Mouse (Mus musculus) small intestine, adult 2 months (tissue): ENCODE results near the gene Olfr318. TPM values are rescaled to one million over a fixed set of nuclear protein-coding genes. Genes with fewer than 3 reads are reported as not detected.
"Not testable (repeated sequence)": the region's sequence is repeated elsewhere in the genome, so short reads cannot be mapped to it uniquely, and the experiment has no call there.

ENCODE experiments used
- H3K27ac ChIP-seq: fragments of 200-500 bp; 2 replicates; pipeline ENCODE4 v1.5.1; 2012; ENCODE audit warnings: low read depth, low read length, control low read depth, inconsistent platforms; ENCODE audit not compliant: insufficient read depth
- H3K27me3 ChIP-seq: fragments of 200-500 bp; 2 replicates; pipeline ENCODE4 v1.6.1; 2012; ENCODE audit warnings: mild to moderate bottlenecking, moderate library complexity, low read length, inconsistent platforms; ENCODE audit not compliant: control insufficient read depth, insufficient read depth
- H3K36me3 ChIP-seq: fragments of 200-500 bp; 2 replicates; pipeline ENCODE4 v1.6.1; 2012; ENCODE audit warnings: mild to moderate bottlenecking, low read length, control low read depth, inconsistent platforms; ENCODE audit not compliant: control insufficient read depth, insufficient read depth
- H3K4me1 ChIP-seq: fragments of 200-500 bp; 2 replicates; pipeline ENCODE4 v1.6.1; 2012; ENCODE audit warnings: low read length, inconsistent platforms, mixed read lengths; ENCODE audit not compliant: control insufficient read depth, insufficient read depth, insufficient read length
- H3K4me3 ChIP-seq: fragments of 200-500 bp; 2 replicates; pipeline ENCODE4 v1.5.1; 2012; ENCODE audit warnings: low read depth, mild to moderate bottlenecking, control low read depth, inconsistent platforms, low read length, moderate library complexity
- CTCF ChIP-seq: fragments of 200-500 bp; IDR thresholded peaks from 2 replicates; pipeline ENCODE4 v1.5.1; 2012; ENCODE audit warnings: low read depth, mild to moderate bottlenecking, control low read depth, inconsistent platforms, low read length, moderate library complexity, mixed read lengths; ENCODE audit not compliant: insufficient replicate concordance, insufficient read length; ENCODE audit errors: extremely low read depth
- POLR2A ChIP-seq: fragments of 200-500 bp; IDR thresholded peaks from 2 replicates; pipeline ENCODE4 v1.6.1; 2012; ENCODE audit warnings: low read depth, mild to moderate bottlenecking, control low read depth, inconsistent platforms, low read length, moderate library complexity
- WGBS: fragments of 180-500 bp; shearing (Covaris S2); methylation state at CpG from one replicate; pipeline ENCODE4 v1.1.7; 2018; 5-methylcytosine and 5-hydroxymethylcytosine counted together
- polyA plus RNA-seq: library from polyadenylated mRNA; depleted of rRNA; stranded (reverse); fragments of >200 nt; gene quantifications from 2 replicates; pipeline ENCODE4 v1.2.3, GENCODE M21; 2012; rRNA removed

Olfr318 gene
- not detected in 2 replicates for polyA plus RNA-seq

DNA sequence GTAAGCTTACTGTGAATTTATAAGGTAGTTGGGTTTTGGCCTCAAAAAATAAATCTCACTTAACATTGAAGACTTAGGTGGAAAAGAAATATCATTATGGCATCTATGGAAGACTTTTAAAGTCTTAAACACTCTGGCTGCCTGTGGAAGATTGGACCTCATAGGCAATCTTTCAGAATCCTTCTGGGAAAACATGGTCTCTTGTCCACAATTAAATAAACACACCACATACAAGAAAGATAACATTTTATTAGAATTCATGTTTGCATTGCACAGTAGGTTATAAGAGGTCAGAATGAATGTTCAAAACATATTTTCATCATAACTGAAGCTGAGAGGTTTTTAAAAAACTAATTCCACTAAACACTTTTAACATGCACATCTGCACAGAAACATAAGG, at the start of gene Olfr318:
Gene Olfr318 (minus strand): TSS at position 101 of the 400 bp plus-strand sequence.
- no peak for TF ChIP-seq CTCF
- no peak for TF ChIP-seq POLR2A
- no peak within 1 kb of the TSS for H3K27ac ChIP-seq

DNA sequence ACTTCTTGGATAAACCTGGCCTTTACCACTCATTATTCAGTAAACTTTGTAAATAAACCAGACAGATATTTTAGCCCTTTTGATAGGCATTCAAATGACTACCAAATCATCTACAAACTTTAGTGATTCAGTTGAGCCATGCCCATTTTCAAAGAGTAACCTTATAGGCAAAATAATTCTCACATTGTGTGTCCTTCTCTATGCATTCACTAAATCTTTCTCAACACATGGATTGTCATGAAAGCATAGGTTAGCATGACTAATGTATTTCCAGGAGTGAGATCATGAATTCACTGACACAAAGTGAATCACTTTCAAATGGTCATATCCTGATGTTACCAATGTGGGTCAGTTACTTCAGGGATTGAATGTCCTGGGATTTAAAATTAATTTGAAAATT, 49.1 kb upstream of the Olfr318 start, which contains the start of gene Olfr315:
Gene Olfr315 (plus strand): TSS at position 301 of the 400 bp plus-strand sequence.
- Histone ChIP-seq H3K4me3 (no peak within 1 kb of the TSS), H3K27me3 (no peaks in the 10 kb centered on the region), H3K27ac (no peak within 1 kb of the TSS), H3K4me1 (no peaks in the 10 kb centered on the region), H3K36me3 (no peaks in the 10 kb centered on the region)
- no peak for TF ChIP-seq POLR2A
- TF ChIP-seq CTCF: no peak

More for the DNA sequence above, at the start of gene Olfr318:
- Histone ChIP-seq H3K27me3 (no peaks in the 10 kb centered on the region), H3K4me1 (no peaks in the 10 kb centered on the region), H3K36me3 (no peaks in the 10 kb centered on the region), H3K4me3 (no peak within 1 kb of the TSS)

DNA sequence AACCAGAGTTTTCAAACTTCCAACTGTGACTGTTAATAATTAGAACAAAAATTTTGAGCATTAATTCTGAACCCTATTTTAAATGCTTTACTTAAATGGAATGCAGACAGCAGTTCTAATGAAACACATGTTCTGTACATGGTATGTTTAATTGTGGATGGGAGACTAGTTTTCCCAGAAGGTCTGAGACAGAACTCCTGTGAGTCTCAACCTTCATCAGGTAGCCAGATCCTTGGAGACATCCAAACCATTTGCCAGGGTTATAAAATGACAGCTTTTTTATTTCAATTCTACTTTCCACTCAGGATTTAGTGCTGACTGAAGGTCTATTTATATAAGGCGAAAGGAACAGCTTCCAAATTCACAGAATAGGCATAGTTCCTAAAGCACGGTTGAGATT, 28.6 kb upstream of the Olfr318 start, which contains the start of gene Olfr316:
Gene Olfr316 (plus strand): TSS at position 301 of the 400 bp plus-strand sequence.
- no peak for TF ChIP-seq POLR2A
- TF ChIP-seq CTCF: no peak
- no peaks in the 10 kb centered on the region for H3K4me1 ChIP-seq
- no peak within 1 kb of the TSS for H3K4me3 ChIP-seq
- no peaks in the 10 kb centered on the region for H3K36me3 ChIP-seq
- WGBS: 85% methylated on average over 2 of the region's 2 CpGs
- H3K27ac ChIP-seq: no peak within 1 kb of the TSS
- no peaks in the 10 kb centered on the region for H3K27me3 ChIP-seq

DNA sequence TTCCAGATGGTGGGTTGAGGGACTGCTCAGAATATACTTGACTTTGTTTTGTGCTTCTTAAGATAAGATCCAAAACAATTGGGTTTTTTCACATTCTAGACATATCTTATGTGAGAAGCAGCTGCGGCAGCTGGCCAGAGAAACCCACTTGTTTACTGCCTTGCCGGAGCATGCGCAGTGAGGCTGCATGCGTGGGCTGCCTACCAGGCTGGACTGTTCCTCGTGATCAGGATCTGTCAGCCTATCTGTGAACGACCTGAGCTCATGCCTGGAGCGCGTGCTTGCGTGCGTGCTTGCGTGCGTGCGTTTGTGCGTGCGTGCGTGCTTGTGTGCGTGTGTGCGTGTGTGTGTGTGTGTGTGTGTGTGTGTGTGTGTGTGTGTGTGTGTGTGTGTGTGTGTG, 27.3 kb upstream of the Olfr318 start:
- not testable (repeated sequence) for H3K36me3 ChIP-seq, H3K4me1 ChIP-seq, H3K4me3 ChIP-seq, H3K27me3 ChIP-seq, H3K27ac ChIP-seq
- 74% methylated on average over 18 of the region's 18 CpGs for WGBS

DNA sequence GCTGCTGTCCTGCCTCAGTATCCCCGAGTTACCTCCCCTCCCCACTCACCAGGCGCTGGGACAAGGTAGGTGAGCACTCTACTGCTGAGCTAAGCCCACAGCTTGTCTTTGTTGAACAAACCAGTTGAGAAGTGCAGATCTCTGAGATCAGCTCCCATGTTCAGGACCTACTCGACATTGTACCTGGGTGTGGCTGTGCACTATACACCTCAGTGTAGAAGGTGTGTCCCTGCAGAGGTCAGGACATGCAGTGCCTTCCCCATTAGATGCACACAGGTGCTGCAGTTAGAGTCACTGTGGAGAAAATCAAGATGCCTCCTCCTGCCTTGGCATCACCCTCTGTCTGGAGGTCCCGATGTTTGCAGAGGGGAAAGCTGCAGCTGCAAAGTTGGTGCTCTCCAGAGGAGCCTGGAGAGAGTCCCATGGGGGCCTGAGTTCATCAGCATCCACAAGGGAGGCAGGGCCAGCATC, 15.0 kb upstream of the Olfr318 start, which contains the start of gene Olfr317:
Gene Olfr317 (minus strand): TSS at position 421 of the 471 bp plus-strand sequence.
- Histone ChIP-seq H3K4me1 (no peaks in the 10 kb centered on the region), H3K36me3 (no peaks in the 10 kb centered on the region), H3K27ac (no peak within 1 kb of the TSS), H3K4me3 (no peak within 1 kb of the TSS), H3K27me3 (no peaks in the 10 kb centered on the region)
- TF ChIP-seq CTCF: no peak
- TF ChIP-seq POLR2A: no peak
- WGBS: 50% methylated on average over 4 of the region's 4 CpGs

DNA sequence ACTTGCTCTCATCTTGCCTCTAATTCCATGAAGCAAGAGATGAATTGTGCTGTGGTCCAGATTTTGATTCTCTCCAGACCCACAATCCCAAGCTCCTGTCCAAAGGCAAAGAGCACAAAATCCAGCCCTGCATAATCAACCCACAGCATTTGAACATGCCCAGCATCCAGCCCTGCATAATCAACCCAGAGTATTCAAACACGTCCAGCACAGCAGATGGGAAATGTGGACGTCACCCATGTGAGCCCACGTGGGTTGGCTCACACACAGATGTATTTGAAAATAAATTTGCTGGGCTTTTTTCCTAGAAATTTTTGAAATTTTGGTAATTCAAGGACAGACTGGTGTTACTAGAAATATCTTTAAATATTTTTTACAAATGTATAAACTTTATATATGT, 9.6 kb upstream of the Olfr318 start:
- TF ChIP-seq CTCF: no peak
- TF ChIP-seq POLR2A: no peak
- 55% methylated on average over 3 of the region's 3 CpGs for WGBS
- no peak overlapping the region for H3K27ac ChIP-seq
- H3K36me3 ChIP-seq: no peaks in the 10 kb centered on the region
- H3K27me3 ChIP-seq: no peaks in the 10 kb centered on the region
- H3K4me1 ChIP-seq: no peaks in the 10 kb centered on the region
- H3K4me3 ChIP-seq: no peak overlapping the region

DNA sequence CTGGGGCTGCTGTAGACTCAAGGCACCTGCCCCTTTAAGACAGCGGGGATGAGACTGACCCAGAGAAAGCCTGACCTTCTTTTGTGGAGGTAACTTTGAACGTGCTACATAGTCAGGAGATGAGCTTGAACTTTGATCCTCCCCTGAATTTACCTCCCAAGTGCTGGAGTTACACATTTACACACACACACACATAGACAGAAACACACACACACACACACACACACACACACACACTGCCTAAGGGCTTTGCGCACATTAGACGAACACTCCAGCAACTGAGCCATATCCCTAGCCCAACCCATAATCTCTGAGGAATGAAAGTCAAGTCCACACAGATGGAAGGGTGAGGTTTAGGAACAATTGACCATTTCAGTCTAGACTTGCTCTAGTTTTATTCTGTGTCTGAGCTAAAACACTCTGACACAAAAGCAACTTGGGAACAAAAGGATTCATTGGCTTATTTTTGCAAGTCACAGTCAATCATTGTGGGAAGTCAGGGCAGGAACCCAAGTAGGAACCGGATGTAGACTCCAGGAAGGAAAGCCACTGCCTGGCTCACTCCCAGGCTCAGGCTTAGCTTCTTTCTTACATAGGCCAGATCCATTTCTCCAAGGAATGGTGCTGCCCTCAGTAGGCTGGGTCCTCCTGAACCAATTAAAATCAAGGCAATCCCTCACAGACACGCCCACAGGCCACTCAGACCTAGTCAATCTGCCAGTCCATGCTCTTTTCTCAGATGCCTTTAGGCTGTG, 4.3 kb upstream of the Olfr318 start:
- 69% methylated on average over 6 of the region's 6 CpGs for WGBS
- H3K4me1 ChIP-seq, H3K27ac ChIP-seq, H3K4me3 ChIP-seq, H3K36me3 ChIP-seq, H3K27me3 ChIP-seq: not testable (repeated sequence)
